Mouse (Mus musculus) kidney, adult 11 months (tissue): ENCODE measurements at regions not wholly inside any gene's neighbourhood (a gene's known extent, or its start where the extent isn't known, plus 50 kb on each side); places are given as distances from the start of the nearest gene placed in this dataset.

ENCODE experiments used
- DNase-seq: peaks from one replicate; pipeline ENCODE4 v3.0.0; 2022

DNA sequence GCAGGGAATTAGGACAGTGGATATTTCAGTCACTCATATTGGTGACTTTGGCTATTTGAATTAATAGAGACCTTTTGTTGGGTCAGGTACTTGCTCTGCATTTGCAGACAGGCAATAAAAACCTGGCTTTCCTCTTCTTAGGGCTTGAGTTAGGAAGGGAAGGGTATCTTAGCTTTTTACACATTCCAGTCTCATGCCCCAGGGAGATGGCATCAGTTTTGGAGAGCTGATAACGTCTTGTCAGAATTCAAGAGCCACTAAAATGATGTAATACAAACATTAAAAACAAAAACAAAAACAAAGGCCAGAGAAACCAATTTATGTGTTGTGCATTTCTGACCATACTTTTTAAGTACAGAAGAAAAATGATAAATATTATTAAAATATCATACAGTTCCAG is 214.3 kb downstream of the Ktn1 start:
- DNase-seq: no peak

DNA sequence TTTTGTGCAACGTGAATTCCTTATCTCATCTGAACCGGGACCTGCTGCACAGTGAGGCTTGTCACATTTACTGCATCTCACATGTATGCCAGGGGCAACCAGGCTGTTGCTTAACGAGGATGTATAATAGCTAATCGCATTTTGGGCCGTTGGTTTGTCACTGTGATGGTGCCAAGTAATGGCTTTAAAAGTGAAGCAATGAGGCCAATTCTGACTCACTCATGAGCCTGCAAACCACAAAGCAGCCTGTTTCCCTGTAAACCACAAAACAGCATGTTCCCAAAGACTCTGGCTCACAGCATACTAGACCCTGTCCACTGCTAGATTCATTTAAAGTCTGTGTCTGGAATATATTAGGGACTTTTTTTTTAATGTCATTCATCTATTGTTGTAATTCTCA is 214.8 kb downstream of the Ktn1 start:
- DNase-seq: no peak

DNA sequence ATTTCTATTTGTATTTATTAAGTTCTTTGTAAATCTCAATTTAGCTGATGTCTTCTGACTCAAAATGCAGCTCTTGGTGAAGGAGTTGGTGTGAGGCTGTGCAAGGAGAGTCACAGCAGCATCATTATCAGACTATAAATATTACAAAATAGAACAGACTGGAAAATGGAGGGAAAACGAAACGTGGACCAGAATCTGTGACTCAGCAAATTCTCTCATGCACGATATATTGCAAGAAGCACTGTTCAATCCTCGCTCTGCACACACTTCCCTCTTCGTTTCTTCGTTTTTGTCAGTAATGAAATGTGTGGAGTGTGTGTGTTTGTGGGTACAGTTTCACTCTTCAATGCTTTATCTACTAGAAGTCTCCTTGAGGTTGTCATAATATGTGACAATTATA is 215.5 kb downstream of the Ktn1 start:
- DNase-seq: no peak

DNA sequence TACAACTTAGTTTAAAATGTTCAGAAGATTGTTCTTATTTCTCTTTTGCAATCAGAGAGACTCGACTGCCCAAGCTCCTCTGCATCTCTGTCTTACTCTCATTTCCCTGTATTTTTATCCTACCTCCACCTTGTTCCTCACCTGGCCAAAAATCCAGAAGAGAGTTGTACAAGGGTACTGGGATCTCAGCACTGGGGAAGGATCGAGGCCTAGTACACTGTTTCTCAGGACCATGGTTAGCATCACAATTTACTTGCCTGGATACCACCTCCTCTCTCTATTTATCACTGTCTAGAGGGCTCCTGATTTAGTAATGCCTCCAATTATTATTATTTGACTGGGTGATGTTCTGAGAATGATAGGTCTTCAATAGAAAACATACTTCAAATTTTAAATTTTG is 218.8 kb downstream of the Ktn1 start:
- no peak for DNase-seq

DNA sequence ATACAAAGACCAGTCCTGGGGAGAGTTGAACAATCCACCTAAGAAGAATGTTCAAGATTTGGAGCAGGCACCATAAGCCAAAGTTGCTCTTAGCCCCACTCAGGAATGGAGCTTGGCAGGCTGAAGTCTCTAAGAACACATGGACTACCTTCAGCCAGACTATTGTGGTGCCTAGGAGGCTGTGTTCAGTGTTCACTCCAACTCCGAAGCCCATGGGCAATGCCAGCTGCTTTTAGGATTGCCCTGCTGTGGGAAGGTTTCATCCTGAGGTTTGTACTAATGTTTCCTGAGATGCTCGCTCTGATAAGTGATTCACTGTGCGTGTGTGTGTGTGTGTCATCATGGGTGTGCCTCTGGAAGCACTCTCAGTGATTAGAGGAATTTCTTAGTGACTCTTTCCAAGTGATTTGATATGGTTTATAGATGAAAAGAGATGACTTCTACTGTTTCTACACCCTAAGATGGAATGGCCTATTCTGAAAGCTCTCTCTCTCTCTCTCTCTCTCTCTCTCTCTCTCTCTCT is 220.1 kb downstream of the Ktn1 start:
- DNase-seq: no peak

DNA sequence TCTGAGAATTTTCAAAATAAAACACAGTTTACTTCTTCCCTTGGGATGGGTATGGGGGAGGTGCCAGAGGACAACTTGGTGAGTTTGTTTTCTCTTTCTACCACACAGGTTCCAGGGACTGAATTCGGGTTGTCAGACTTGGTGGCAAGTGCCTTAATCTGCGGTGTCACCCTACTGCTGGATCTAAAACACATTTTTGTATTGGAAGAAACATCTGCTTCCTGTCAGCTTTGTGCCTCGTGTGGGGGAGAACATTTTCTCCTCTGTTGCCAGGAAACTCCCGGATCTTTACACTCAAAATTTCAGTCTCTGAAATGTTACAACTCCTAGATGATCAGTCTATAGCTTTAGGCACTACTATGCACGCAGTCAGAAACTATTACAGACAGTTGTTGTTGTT is 228.3 kb downstream of the Ktn1 start:
- no peak for DNase-seq

DNA sequence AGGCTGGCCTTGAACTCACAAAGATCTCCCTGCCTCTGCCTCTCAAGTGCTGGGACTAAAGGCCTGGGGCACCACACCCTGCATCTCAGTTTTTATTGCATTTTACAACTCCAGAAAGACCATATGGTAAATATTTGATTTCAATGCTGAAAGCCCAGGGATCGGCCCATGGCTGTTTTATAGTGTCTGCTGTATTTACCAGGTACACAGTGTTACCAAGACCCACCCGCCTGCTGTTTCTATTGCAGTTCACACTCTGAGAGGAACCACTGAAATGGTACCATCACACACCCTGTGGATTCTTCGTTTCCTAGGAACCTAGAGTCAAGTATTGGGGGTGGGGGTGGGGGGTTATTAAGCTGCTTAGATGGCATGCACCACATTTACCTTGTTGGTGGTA is 228.9 kb downstream of the Ktn1 start:
- DNase-seq: no peak

DNA sequence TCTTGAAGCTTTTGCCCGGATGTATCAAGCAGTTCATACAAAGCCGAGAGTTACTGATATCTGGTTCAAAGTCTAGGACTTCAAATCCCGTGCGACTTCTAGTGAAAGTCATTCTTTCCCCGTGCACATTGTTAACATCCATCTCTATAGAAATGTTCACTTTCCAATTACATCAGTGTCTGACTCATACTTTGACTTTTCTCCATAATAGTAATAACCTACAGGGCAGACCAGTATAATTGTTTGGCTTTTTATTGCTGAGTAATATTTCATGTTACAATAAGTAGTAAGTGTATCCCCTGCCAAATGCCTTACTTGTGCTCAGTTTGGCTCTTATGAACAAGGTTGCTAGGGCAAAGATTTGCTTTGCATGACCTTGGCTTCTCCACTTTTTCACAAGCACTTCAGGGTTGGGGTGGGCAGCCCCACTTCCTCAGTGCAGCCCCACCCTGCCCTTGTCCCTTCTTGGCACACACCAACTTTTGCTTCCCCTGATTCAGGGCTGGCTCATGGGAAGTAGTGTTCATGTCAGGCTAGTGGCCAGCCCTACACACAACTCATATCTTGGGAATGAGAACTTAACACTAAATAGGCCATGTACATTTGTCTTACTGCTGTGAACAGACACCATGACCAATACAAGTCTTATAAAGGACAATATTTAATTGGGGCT is 229.7 kb downstream of the Ktn1 start:
- no peak for DNase-seq

DNA sequence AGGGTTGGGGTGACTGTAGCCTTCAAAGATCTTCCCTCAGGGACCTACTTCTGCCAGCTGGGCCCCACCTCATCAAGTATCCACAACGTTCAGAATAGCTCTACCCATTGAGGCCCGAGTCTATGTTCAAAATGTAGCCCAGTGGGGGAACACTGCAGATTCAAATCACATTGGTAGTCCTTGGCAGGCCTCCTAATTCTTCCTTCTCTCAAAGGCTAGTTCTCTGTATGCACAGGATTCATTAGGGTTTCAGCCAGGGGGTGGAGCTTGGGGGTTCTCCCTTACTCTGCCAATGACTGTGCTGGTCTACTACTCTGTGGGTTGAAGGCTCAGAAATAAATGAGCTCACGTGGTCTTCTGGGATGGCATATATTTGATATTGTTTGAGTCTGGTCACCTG is 235.3 kb upstream of the Peli2 start:
- DNase-seq: no peak

DNA sequence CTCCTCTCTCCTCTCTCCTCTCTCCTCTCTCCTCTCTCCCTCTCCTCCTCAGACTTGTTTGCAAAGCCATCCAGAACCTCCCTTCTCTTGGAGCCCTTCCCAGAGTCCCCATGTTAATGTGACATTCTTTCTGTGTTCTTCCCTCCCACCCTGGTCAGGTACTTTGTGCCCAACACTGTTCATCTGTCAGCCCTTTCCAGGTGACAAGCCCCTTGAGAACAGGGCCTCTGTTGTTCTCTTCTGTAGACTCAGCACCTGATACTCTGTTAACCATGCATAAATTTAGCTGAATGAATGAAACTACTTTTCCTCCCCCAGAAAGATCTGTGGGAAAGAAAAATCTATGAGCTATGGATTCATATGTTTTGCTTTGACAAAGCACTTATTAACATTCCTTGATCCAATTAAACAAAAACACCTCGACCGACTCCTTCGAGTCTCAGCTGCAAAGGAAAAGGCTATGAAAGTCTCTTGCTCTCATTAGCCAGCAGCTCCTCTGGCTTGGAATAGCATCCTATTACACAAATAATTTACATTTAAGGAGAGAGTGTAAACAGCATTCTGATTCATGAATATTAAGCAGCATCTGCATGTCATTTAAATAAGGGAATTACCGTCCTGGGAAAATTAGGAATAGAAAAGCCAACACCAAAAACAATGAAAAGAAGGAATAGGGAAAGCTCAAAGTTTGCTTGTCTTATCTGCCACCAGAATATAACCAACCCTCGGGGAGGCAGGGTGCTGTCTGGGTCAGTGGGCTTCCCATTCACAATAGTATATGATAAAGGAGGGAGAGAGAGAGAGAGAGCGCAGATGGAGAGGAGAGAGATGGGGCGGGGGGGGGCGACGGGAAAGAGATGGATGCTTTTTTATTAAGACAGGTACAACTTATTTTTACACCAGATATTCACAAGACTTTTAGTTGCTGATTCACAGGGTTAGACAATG is 230.1 kb upstream of the Peli2 start:
- DNase-seq: no peak

DNA sequence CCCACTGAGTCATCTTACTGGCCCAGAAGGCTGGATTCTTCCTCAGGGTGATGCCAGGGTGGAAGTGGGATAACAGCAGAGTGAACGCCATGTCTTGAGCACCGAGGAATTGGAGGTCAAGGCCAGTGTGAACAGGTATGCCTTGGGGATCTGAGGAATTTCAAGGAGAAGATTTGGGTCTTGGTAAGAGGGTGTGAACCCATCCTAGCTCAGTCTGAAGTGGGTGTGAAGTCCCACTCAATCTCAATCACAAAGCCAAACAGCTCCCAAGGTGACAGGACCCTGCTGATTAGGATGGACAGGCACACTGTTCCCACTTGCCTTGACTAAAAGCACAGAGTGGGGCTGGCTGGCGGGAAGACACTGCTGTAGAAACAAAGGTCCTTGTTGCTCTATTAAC is 224.0 kb upstream of the Peli2 start:
- no peak for DNase-seq

DNA sequence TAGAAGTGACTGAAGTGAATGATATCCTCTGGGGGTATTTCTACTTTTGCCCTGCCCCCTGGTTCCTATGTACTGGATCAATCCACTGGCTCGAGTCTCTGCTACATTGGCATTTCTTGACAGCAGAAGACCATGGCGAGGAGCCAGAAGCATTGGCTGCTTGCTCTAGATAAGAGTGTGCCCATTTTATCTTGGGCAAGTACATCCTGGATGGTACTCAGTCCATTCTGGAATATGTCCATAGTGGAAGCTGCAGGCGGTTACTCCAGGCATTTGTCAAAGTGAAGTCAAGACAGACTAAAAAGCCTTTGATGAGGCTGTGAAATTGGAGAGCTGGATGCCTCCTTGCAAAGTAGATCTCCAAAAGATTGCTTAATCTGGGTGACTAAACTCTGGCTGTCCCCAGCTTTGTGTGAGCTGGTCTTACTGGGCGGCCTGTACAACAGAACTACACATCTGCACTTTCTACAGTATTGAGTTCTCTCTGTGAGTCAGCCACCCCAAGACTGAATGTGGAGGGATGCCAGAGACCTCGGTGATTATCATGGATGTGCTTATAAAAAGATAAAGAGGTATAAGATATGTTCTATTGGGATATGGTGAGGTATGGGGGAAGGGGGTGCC is 222.6 kb upstream of the Peli2 start:
- DNase-seq: no peak

DNA sequence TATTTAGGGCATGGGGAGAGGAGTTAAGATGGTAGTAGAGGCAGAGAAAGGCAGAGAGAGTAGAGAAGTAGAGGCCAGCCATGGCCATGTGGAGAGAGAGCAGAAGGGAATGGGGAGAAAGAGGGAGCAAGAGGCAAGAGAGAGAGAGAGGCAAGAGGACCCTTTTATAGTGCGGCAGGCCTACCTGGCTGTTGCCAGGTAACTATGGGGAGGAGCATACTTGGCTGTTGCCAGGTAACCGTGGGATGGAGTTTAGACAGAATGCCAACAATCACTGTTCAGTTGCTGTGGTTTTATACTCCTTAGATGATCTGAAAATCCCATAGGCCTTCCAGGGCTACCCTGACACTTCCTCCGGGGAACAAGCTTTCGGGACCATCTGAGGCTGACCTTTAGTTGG is 222.0 kb upstream of the Peli2 start:
- DNase-seq: no peak

DNA sequence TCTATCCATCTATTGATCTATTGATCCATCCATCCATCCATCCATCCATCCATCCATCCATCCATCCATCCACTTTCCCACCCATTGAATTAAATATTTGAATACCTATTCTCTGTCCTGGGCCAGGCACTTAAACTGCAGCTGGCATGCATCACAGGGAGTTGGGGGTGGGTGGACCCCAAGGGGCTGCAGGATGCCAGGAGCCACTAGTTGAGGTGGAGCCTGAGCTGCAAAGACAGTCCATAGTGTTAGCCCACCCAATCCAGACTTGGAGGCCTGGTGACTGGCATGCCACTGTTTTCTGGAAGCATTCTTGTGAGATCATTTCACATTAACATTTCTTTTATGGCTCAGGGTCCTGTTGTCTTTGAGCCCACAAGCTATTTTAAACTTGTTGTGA is 215.3 kb upstream of the Peli2 start:
- DNase-seq: no peak

DNA sequence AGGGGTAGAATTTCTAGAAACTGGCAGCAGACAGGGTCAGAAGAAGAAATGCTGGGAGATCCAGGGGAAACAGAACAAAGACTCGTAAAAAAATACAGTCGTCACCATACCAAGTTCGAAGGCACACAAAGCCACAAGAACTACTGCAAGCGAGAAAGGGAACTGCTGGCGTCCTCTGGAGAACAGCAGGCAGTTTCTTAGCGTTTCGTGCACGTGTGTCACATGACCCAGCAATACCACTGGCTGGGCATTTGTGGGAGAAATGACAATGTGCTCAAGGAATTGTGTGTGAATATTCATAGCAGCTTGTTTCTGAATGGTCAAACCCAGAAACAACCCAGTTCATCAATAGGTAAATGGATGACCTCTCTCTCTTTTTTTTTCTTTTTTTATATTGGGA is 211.5 kb upstream of the Peli2 start:
- DNase-seq: no peak

DNA sequence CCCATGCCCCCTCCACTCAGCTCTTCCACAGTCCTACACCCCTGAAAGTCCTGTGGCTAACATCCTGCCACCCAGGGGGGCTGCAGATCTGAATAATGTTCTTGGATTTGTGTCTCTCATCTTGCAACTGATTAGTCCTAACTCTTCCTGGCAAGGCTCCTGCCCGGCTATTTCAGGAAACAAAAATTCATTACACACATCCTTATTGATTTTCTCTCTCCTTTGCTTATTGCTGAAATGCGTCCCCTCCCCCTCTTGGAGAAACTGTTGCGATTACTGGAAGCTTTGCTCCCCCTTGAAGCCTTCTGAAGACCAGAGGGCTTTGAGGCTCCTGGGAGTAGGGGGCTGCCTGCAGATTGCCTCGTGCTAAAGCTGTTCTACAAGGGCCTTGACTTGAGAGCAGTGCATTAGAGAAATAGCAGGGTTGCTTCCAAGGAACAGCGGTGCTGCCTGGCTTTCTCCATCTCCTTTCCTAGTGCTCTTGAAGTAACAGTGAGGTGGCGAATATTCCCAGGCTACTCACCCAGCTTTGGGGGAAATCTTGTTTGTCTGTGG is 209.8 kb upstream of the Peli2 start:
- DNase-seq: no peak

DNA sequence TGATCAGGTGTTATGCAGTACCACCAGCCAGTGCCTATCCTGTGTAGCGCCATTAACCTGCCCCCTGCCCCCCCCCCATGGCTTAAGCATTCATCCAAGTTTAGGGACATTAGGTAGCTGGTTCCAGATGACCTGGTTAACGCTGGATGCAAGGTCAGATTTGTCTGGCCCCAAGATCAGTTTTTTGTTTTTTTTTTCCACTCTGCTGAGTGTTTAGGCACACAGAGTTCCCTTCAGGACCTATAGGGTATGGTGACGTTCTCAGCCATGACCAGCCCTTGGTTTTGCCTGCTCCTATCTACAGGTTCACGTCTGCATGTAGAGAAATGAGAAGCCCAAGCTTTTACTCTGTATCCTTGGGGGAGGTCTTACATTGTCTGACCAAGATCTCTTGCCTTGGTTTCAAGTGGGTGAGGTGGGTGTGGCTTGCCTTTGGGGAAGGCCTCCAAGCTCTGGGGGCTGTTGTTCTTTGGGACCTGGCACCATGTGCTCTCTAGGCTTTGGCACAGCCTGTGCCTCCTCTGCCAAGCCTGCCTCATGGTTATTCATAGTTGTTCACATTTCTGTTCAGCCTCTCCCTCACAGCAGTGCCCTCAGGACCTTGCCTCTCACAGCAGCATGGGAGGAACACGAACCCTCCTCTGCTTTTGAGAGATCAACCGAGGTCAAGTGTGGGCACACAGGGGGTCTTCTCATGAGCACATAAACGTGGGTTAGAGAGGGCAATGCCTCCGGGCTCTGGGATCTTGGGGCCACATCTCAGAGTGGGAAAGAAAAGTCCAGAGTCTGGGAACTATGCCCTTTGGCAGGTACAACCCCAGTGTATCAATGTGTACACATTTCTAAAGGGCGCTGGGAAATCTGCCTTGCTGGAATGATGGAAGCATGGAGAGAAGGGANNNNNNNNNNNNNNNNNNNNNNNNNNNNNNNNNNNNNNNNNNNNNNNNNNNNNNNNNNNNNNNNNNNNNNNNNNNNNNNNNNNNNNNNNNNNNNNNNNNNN is 208.8 kb upstream of the Peli2 start:
- peak; percentile 91 for DNase-seq

DNA sequence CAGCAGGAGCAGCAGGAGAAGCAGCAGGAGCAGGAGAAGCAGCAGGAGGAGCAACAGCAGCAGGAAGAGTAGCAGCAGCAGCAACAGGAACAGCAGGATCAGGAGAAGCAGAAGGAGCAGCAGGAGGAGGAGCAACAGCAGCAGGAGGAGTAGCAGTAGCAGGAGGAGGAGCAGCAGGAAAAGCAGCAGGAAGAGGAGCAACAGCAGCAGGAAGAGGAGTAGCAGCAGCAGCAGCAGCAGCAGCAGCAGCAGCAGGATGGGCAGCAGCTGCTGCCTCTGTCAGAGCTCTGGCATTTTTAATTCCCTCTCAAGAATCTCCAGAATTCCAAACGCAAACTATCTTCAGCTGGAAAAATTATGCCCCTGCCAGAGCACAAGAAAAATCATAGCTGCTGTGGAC is 205.0 kb upstream of the Peli2 start:
- DNase-seq: no peak

DNA sequence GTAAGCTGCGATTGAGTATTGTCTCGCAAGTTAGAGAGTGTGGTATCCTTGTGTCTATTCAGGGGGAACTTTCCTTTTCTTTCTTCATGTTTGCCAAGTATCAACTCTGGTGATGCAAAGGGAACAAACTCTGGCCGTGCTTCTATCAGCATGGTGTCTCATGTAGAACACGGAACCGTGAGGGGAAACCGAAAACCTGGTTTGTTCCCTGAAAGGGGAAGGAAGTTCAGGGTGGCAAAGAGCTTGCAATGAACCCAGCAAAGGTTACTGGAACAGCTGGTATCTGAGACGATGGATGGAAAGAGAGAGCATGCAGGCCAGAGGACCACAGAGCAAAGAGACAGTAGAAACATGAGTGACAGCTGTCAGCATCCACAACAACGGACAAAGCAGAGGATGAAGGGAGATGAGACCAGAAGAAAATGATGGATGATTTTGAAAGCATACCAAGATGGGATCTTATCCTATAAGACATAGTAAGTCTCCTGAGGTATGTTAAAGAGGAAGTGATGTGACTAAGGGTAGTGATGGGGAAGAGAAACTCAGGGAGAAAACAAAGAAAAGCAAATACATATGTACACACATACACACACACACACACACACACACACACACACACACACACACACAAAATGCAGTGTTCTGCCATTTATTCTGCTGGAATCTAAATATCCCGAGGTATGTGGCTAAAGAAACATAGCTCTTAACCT is 199.8 kb upstream of the Peli2 start:
- no peak for DNase-seq

DNA sequence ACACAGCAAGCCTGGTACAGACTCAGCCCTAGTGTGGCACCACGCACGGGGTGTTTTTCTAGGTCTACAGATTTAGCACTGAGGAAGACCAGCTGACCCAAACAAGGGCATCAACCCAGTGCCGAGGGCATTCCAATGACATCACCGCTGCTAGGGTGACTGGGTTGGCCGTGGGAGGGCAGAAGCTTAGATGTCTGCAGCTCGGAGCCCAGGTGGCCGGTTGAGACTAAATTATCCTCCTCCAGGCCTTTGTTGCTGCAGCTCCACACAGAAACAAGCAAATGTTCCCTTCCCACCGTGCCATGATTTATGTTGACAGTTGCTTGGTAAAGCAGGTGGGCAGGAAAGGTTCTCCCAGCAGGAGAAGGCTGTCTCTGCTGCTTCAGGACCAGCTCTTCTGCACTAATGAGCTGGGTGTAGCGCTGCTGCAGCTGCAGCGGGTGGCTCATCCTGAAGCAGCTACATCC is 198.8 kb upstream of the Peli2 start:
- DNase-seq: peak; percentile 49

DNA sequence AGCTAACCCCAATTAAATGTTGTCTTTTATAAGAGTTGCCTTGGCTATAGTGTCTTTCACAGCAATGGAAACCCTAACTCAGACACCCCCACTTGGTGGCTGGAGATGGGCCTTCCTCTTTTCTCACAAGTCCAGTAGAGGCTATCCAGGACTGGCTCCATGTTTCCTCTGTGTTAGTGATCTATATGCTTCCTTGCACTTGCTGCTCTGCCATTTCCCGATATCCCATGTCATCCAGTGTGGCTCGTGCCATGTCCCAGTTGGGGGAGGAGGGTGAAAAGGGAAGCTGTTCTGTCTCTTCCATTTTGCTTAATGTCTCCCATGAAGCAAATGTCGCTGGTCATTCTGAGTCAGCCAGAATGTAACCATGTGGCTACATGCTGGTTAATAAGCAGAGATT is 194.2 kb upstream of the Peli2 start:
- no peak for DNase-seq
